Mouse (Mus musculus) CH12.LX (cell line): ENCODE data around the gene Slc38a10. TPM values are rescaled to one million over a fixed set of nuclear protein-coding genes. Genes with fewer than 3 reads are reported as not detected.

ENCODE experiments used
- DNase-seq: peaks from one replicate; pipeline ENCODE4 v3.0.0-alpha.2; 2013; ENCODE audit errors: extremely low read depth
- H3K27ac ChIP-seq: 2 replicates; pipeline ENCODE4 v1.5.1; 2012; ENCODE audit warnings: low read depth, mild to moderate bottlenecking, control low read depth, moderate library complexity; ENCODE audit not compliant: insufficient read depth
- H3K27me3 ChIP-seq: replicated peaks from 2 replicates; pipeline ENCODE3; 2012; ENCODE audit warnings: inconsistent platforms
- H3K36me3 ChIP-seq, 2 experiments: replicated peaks in 1 of 2; 2 replicates each; pipeline versions ENCODE3 to v1.6.1; 2012; ENCODE audit warnings: inconsistent platforms in 1 of 2, low read length in 1 of 2, mild to moderate bottlenecking in 1 of 2, mixed read lengths in 1 of 2, moderate library complexity in 1 of 2; ENCODE audit not compliant: control insufficient read depth in 1 of 2, insufficient read depth in 1 of 2
- H3K4me1 ChIP-seq, 2 experiments: 2 replicates each; pipeline ENCODE4 v1.6.1; 2012; ENCODE audit warnings: inconsistent platforms in 1 of 2, moderate library complexity in 1 of 2; ENCODE audit not compliant: insufficient read depth in 2 of 2, control insufficient read depth in 1 of 2
- H3K4me2 ChIP-seq: 2 replicates; pipeline ENCODE4 v1.6.1; 2012; ENCODE audit warnings: low read depth, mild to moderate bottlenecking, control low read depth; ENCODE audit not compliant: poor library complexity, insufficient read depth, severe bottlenecking
- H3K4me3 ChIP-seq, 3 experiments: fragments of 150-350 bp in 1 of 3; sonication (generic) in 1 of 3; replicated peaks in 1 of 3; 2 replicates each; pipeline versions ENCODE3 to v1.5.1; 2011 to 2012; ENCODE audit warnings: low read depth in 2 of 3, low read length in 2 of 3, mild to moderate bottlenecking in 2 of 3, moderate library complexity in 2 of 3, control low read depth in 1 of 3, improper control_type of control experiment in 1 of 3, inconsistent platforms in 1 of 3, mixed read lengths in 1 of 3; ENCODE audit not compliant: poor library complexity in 1 of 3
- H3K79me2 ChIP-seq: replicated peaks from 2 replicates; pipeline ENCODE4 v1.6.1; 2012; ENCODE audit warnings: mild to moderate bottlenecking, moderate library complexity; ENCODE audit not compliant: control insufficient read depth, poor library complexity, insufficient read depth, severe bottlenecking; ENCODE audit errors: extremely low read depth
- H3K9ac ChIP-seq: 2 replicates; pipeline ENCODE4 v1.6.1; 2012; ENCODE audit warnings: low read depth, mild to moderate bottlenecking, control low read depth, moderate library complexity; ENCODE audit not compliant: insufficient read depth
- H3K9me3 ChIP-seq: replicated peaks from 2 replicates; pipeline ENCODE3; 2012; ENCODE audit warnings: low read length, inconsistent platforms, mixed read lengths
- BHLHE40 ChIP-seq: IDR thresholded peaks from 2 replicates; pipeline ENCODE4 v1.6.1; 2011; ENCODE audit warnings: mild to moderate bottlenecking, low read depth, low read length, improper control_type of control experiment
- E2F4 ChIP-seq: IDR thresholded peaks from 2 replicates; pipeline ENCODE4 v1.6.1; 2011; ENCODE audit warnings: low read depth, low read length, improper control_type of control experiment; ENCODE audit not compliant: insufficient replicate concordance
- EP300 ChIP-seq: IDR thresholded peaks from 2 replicates; pipeline ENCODE4 v1.6.1; 2011; ENCODE audit warnings: low read length, improper control_type of control experiment
- ETS1 ChIP-seq: conservative IDR thresholded peaks from 2 replicates; pipeline ENCODE4 v1.6.1; 2012; ENCODE audit warnings: low read depth, mild to moderate bottlenecking, inconsistent platforms, low read length, improper control_type of control experiment, moderate library complexity
- HCFC1 ChIP-seq: IDR thresholded peaks from 2 replicates; pipeline ENCODE4 v1.6.1; 2012; ENCODE audit warnings: low read depth, mild to moderate bottlenecking, inconsistent platforms, low read length, improper control_type of control experiment
- IRF4 ChIP-seq: IDR thresholded peaks from 2 replicates; pipeline ENCODE4 v1.6.1; 2014; ENCODE audit warnings: low read depth, mild to moderate bottlenecking, inconsistent platforms, low read length, improper control_type of control experiment
- KAT2A ChIP-seq: IDR thresholded peaks from 2 replicates; pipeline ENCODE4 v1.6.1; 2012; ENCODE audit warnings: low read length, improper control_type of control experiment, inconsistent platforms; ENCODE audit not compliant: insufficient replicate concordance
- MAFK ChIP-seq: IDR thresholded peaks from 2 replicates; pipeline ENCODE4 v1.6.1; 2011; ENCODE audit warnings: low read length, improper control_type of control experiment; ENCODE audit not compliant: insufficient replicate concordance
- MAX ChIP-seq: IDR thresholded peaks from 2 replicates; pipeline ENCODE4 v1.6.1; 2011; ENCODE audit warnings: low read length, improper control_type of control experiment
- MAZ ChIP-seq: IDR thresholded peaks from 2 replicates; pipeline ENCODE4 v1.6.1; 2012; ENCODE audit warnings: low read depth, mild to moderate bottlenecking, inconsistent platforms, low read length, improper control_type of control experiment, moderate library complexity
- MXI1 ChIP-seq: IDR thresholded peaks from 2 replicates; pipeline ENCODE4 v1.6.1; 2011; ENCODE audit warnings: mild to moderate bottlenecking, low read depth, low read length, improper control_type of control experiment
- NELFE ChIP-seq: IDR thresholded peaks from 2 replicates; pipeline ENCODE4 v1.6.1; 2011; ENCODE audit warnings: low read depth, low read length, improper control_type of control experiment
- NRF1 ChIP-seq: IDR thresholded peaks from 2 replicates; pipeline ENCODE4 v1.6.1; 2014; ENCODE audit warnings: low read depth, mild to moderate bottlenecking, inconsistent platforms, low read length, improper control_type of control experiment, moderate library complexity
- RAD21 ChIP-seq: IDR thresholded peaks from 2 replicates; pipeline ENCODE4 v1.6.1; 2011; ENCODE audit warnings: low read depth, mild to moderate bottlenecking, low read length, improper control_type of control experiment, moderate library complexity
- RCOR1 ChIP-seq: conservative IDR thresholded peaks from 2 replicates; pipeline ENCODE4 v1.6.1; 2012; ENCODE audit warnings: low read depth, mild to moderate bottlenecking, inconsistent platforms, low read length, improper control_type of control experiment
- SIN3A ChIP-seq: IDR thresholded peaks from 2 replicates; pipeline ENCODE4 v1.6.1; 2012; ENCODE audit warnings: low read length, improper control_type of control experiment, inconsistent platforms
- UBTF ChIP-seq: IDR thresholded peaks from 2 replicates; pipeline ENCODE4 v1.6.1; 2012; ENCODE audit warnings: low read depth, mild to moderate bottlenecking, inconsistent platforms, low read length, improper control_type of control experiment, moderate library complexity
- USF2 ChIP-seq: conservative IDR thresholded peaks from 2 replicates; pipeline ENCODE4 v1.6.1; 2011; ENCODE audit warnings: low read depth, low read length, improper control_type of control experiment
- ZC3H11A ChIP-seq: IDR thresholded peaks from 2 replicates; pipeline ENCODE4 v1.6.1; 2012; ENCODE audit warnings: low read depth, mild to moderate bottlenecking, inconsistent platforms, low read length, improper control_type of control experiment
- ZMIZ1 ChIP-seq: IDR thresholded peaks from 2 replicates; pipeline ENCODE4 v1.6.1; 2012; ENCODE audit warnings: low read depth, mild to moderate bottlenecking, inconsistent platforms, low read length, improper control_type of control experiment
- dilution Hi-C: fragments of 300-500 bp; cut with MboI; formaldehyde crosslinking; loops from 2 replicates; pipeline ENCODE4 v1.14.3; 2020; ENCODE audit warnings: low sequenced_read_pairs; ENCODE audit not compliant: extremely low pct_unique_long_range_greater_than_20kb, extremely low pct_ligation_motif_present
- in situ Hi-C: fragments of 300-500 bp; cut with MboI; formaldehyde crosslinking; loops from 3 replicates; pipeline ENCODE4 v1.14.3; 2019; ENCODE audit warnings: low sequenced_read_pairs, low pct_ligation_motif_present, low pct_unique_long_range_greater_than_20kb, mixed read lengths
- polyA plus RNA-seq: library from polyadenylated mRNA; unstranded; fragments of >175 nt; gene quantifications from 2 replicates; pipeline ENCODE4 v1.2.1, GENCODE M21; 2012; ENCODE audit warnings: low read depth; ENCODE audit not compliant: insufficient read length
- total RNA-seq, 2 experiments: library from RNA; depleted of rRNA; stranded (reverse); fragments of 300-350 nt in 1 of 2; fragments of >200 nt in 1 of 2; gene quantifications; 2 replicates each; pipeline ENCODE4 v1.2.3; 2012 to 2014

Slc38a10 gene
- total and polyA plus RNA-seq, 3 experiments, result 47.1 to 97.6 (median 75.6) TPM

- Histone ChIP-seq H3K4me1 (no peaks in the 10 kb centered on the region), H3K9me3 (no peaks in the 10 kb centered on the region), H3K4me3 (no peak overlapping the region), H3K4me2 (no peak overlapping the region), H3K36me3 (no peaks in the 10 kb centered on the region), H3K79me2 (no peaks in the 10 kb centered on the region), H3K9ac (no peak overlapping the region), H3K27me3 (peaks cover 74% of the 10 kb centered on the region), H3K27ac (no peak overlapping the region)
- dilution Hi-C loops, result no loop called here
- in situ Hi-C loops, result no loop called here
- no peak for TF ChIP-seq IRF4
- no peak for TF ChIP-seq E2F4
- no peak for TF ChIP-seq ZMIZ1
- TF ChIP-seq ZC3H11A, result no peak
- TF ChIP-seq SIN3A, result no peak
- no peak for DNase-seq
Measured at GRCm38 (mm10) chr11:120200621-120201020, 49.5 kb upstream of the Slc38a10 start.

GRCm38 (mm10) chr11:120199766-120200165 is 48.6 kb upstream of the Slc38a10 start:
- no peaks in the 10 kb centered on the region for H3K36me3 ChIP-seq
- H3K79me2 ChIP-seq, result no peaks in the 10 kb centered on the region
- H3K27me3 ChIP-seq, result peaks cover 69% of the 10 kb centered on the region
- H3K9ac ChIP-seq, result no peak overlapping the region
- no peak overlapping the region for H3K4me3 ChIP-seq
- H3K4me2 ChIP-seq, result no peak overlapping the region
- H3K4me1 ChIP-seq, result no peaks in the 10 kb centered on the region
- H3K9me3 ChIP-seq, result no peaks in the 10 kb centered on the region
- H3K27ac ChIP-seq, result no peak overlapping the region
- in situ Hi-C loops (no loop called here), dilution Hi-C loops (no loop called here)
- TF ChIP-seq BHLHE40, result no peak
- TF ChIP-seq RCOR1, result no peak
- no peak for TF ChIP-seq HCFC1
- no peak for TF ChIP-seq KAT2A
- TF ChIP-seq NRF1, result no peak
- TF ChIP-seq E2F4, result no peak
- TF ChIP-seq MAX, result no peak
- TF ChIP-seq ETS1, result no peak
- TF ChIP-seq MAZ, result no peak
- no peak for TF ChIP-seq RAD21
- TF ChIP-seq ZMIZ1, result no peak
- TF ChIP-seq MXI1, result no peak
- TF ChIP-seq UBTF, result no peak
- TF ChIP-seq EP300, result no peak
- no peak for TF ChIP-seq MAFK
- no peak for TF ChIP-seq USF2
- TF ChIP-seq NELFE, result no peak
- TF ChIP-seq, all 38 proteins: peak for 0
- DNase-seq, result no peak
